Mouse (Mus musculus): ENCODE data around the gene Brd2.

Brd2 gene

GRCm38 (mm10) chr17:34092197-34092875 is 30.1 kb downstream of the Brd2 start, which contains the start of gene H2-Oa:
H2-Oa (plus strand) TSS chr17:34092340.
- in situ Hi-C loops (cut with MboI; ENCODE audit: low sequenced_read_pairs): no loop called here

GRCm38 (mm10) chr17:34090923-34091322 is 31.5 kb downstream of the Brd2 start:
- in situ Hi-C loops (cut with MboI; ENCODE audit: low sequenced_read_pairs): no loop called here

GRCm38 (mm10) chr17:34088124-34088523 is 34.3 kb downstream of the Brd2 start:
- in situ Hi-C loops (cut with MboI; ENCODE audit: low sequenced_read_pairs): no loop called here

GRCm38 (mm10) chr17:34087386-34087785 is 35.0 kb downstream of the Brd2 start:
- in situ Hi-C loops (cut with MboI; ENCODE audit: low sequenced_read_pairs): no loop called here

- in situ Hi-C loops (cut with MboI; ENCODE audit: low sequenced_read_pairs): loop anchor here (5.0 kb wide), 1 partner anchor 84 kb away; no protein-coding TSS in a partner anchor
Observed at GRCm38 (mm10) chr17:34083104-34083503, 39.3 kb downstream of the Brd2 start.

GRCm38 (mm10) chr17:34079621-34080020 is 42.8 kb downstream of the Brd2 start:
- in situ Hi-C loops (cut with MboI; ENCODE audit: low sequenced_read_pairs): loop anchor here (5.0 kb wide), 1 partner anchor 88 kb away; no protein-coding TSS in a partner anchor

GRCm38 (mm10) chr17:34079002-34079401 is 43.4 kb downstream of the Brd2 start:
- in situ Hi-C loops (cut with MboI; ENCODE audit: low sequenced_read_pairs): no loop called here

GRCm38 (mm10) chr17:34078148-34078547 is 44.3 kb downstream of the Brd2 start:
- in situ Hi-C loops (cut with MboI; ENCODE audit: low sequenced_read_pairs): no loop called here

- in situ Hi-C loops (cut with MboI; ENCODE audit: low sequenced_read_pairs): no loop called here
Observed at GRCm38 (mm10) chr17:34077549-34077948, 44.9 kb downstream of the Brd2 start.

- in situ Hi-C loops (cut with MboI; ENCODE audit: low sequenced_read_pairs): no loop called here
Observed at GRCm38 (mm10) chr17:34075271-34075670, 47.2 kb downstream of the Brd2 start.

GRCm38 (mm10) chr17:34072091-34072490 is 50.3 kb downstream of the Brd2 start:
- in situ Hi-C loops (cut with MboI; ENCODE audit: low sequenced_read_pairs): no loop called here

- in situ Hi-C loops (cut with MboI; ENCODE audit: low sequenced_read_pairs): no loop called here
Observed at GRCm38 (mm10) chr17:34068864-34069263, 53.6 kb downstream of the Brd2 start.

Measured in CH12F3 (cell line).